Mouse (Mus musculus): ENCODE data around the gene Rgs7. TPM values are rescaled to one million over a fixed set of nuclear protein-coding genes. Genes with fewer than 3 reads are reported as not detected.

Rgs7 gene
- polyA plus RNA-seq, 2 experiments = not detected

- Histone ChIP-seq H3K27me3 (ENCODE audit: control insufficient read depth, insufficient read depth, low read length) (no peaks in the 10 kb centered on the region), H3K9ac (replicated peaks) (no peak overlapping the region), H3K9me3 (ENCODE audit: control insufficient read depth, low read length) (no peaks in the 10 kb centered on the region), H3K36me3 (replicated peaks; ENCODE audit: control insufficient read depth, insufficient read depth, low read depth) (no peaks in the 10 kb centered on the region), H3K4me1 (replicated peaks; ENCODE audit: control insufficient read depth in 2 of 2, insufficient read depth in 2 of 2, low read length in 1 of 2) (no peaks in the 10 kb centered on the region), H3K4me2 (ENCODE audit: low read depth) (no peak overlapping the region), H3K27ac (no peak overlapping the region), H3K4me3 (ENCODE audit: insufficient read depth in 1 of 2, low read depth in 2 of 2, low read length in 2 of 2) (no peak overlapping the region)
- DNase-seq (ENCODE audit: low read depth in 3 of 3, low spot score in 3 of 3) = no peak
- no peak for ATAC-seq (ENCODE audit: insufficient read depth)
- TF ChIP-seq CTCF (IDR thresholded peaks at IDR 0.05; ENCODE audit: low read depth) = no peak
- TF ChIP-seq EP300 (IDR thresholded peaks at IDR 0.05; ENCODE audit: low read depth) = no peak
- 23% methylated on average over 1 of the region's 1 CpGs for WGBS (ENCODE audit: insufficient replicate concordance)
Observed at GRCm38 (mm10) chr1:175259374-175259773, 232.9 kb downstream of the Rgs7 start.

- Histone ChIP-seq H3K4me3 (ENCODE audit: insufficient read depth in 1 of 2, low read depth in 2 of 2, low read length in 2 of 2) (no peak overlapping the region), H3K27ac (no peak overlapping the region), H3K27me3 (ENCODE audit: control insufficient read depth, insufficient read depth, low read length) (no peaks in the 10 kb centered on the region), H3K9me3 (ENCODE audit: control insufficient read depth, low read length) (no peaks in the 10 kb centered on the region), H3K4me2 (ENCODE audit: low read depth) (no peak overlapping the region), H3K9ac (replicated peaks) (no peak overlapping the region), H3K36me3 (replicated peaks; ENCODE audit: control insufficient read depth, insufficient read depth, low read depth) (no peaks in the 10 kb centered on the region), H3K4me1 (replicated peaks; ENCODE audit: control insufficient read depth in 2 of 2, insufficient read depth in 2 of 2, low read length in 1 of 2) (no peaks in the 10 kb centered on the region)
- WGBS (ENCODE audit: insufficient replicate concordance) = 54% methylated on average over 3 of the region's 3 CpGs
- DNase-seq (ENCODE audit: low read depth in 3 of 3, low spot score in 3 of 3) = no peak
- no peak for ATAC-seq (ENCODE audit: insufficient read depth)
- TF ChIP-seq CTCF (IDR thresholded peaks at IDR 0.05; ENCODE audit: low read depth) = no peak
- TF ChIP-seq EP300 (IDR thresholded peaks at IDR 0.05; ENCODE audit: low read depth) = no peak
Observed at GRCm38 (mm10) chr1:175255224-175255623, 237.1 kb downstream of the Rgs7 start.

- H3K36me3 ChIP-seq (replicated peaks; ENCODE audit: control insufficient read depth, insufficient read depth, low read depth) = no peaks in the 10 kb centered on the region
- whole genome bisulfite sequencing (ENCODE audit: insufficient replicate concordance) = 32% methylated on average over 3 of the region's 3 CpGs
- no peak for ATAC-seq (ENCODE audit: insufficient read depth)
- H3K27ac ChIP-seq = no peak overlapping the region
- DNase-seq (ENCODE audit: low read depth in 3 of 3, low spot score in 3 of 3) = no peak
- TF ChIP-seq EP300 (IDR thresholded peaks at IDR 0.05; ENCODE audit: low read depth) (no peak), CTCF (IDR thresholded peaks at IDR 0.05; ENCODE audit: low read depth) (no peak)
- no peak overlapping the region for H3K9ac ChIP-seq (replicated peaks)
- no peaks in the 10 kb centered on the region for H3K4me1 ChIP-seq (replicated peaks; ENCODE audit: control insufficient read depth in 2 of 2, insufficient read depth in 2 of 2, low read length in 1 of 2)
- H3K4me3 ChIP-seq (ENCODE audit: insufficient read depth in 1 of 2, low read depth in 2 of 2, low read length in 2 of 2) = no peak overlapping the region
- no peaks in the 10 kb centered on the region for H3K27me3 ChIP-seq (ENCODE audit: control insufficient read depth, insufficient read depth, low read length)
- no peak overlapping the region for H3K4me2 ChIP-seq (ENCODE audit: low read depth)
- H3K9me3 ChIP-seq (ENCODE audit: control insufficient read depth, low read length) = no peaks in the 10 kb centered on the region
Observed at GRCm38 (mm10) chr1:175254724-175255123, 237.6 kb downstream of the Rgs7 start.

- no peaks in the 10 kb centered on the region for H3K4me1 ChIP-seq (replicated peaks; ENCODE audit: control insufficient read depth in 2 of 2, insufficient read depth in 2 of 2, low read length in 1 of 2)
- ATAC-seq (ENCODE audit: insufficient read depth) = no peak
- no peak overlapping the region for H3K9ac ChIP-seq (replicated peaks)
- no peak for TF ChIP-seq CTCF (IDR thresholded peaks at IDR 0.05; ENCODE audit: low read depth)
- no peak for TF ChIP-seq EP300 (IDR thresholded peaks at IDR 0.05; ENCODE audit: low read depth)
- no peak overlapping the region for H3K4me2 ChIP-seq (ENCODE audit: low read depth)
- DNase-seq (ENCODE audit: low read depth in 3 of 3, low spot score in 3 of 3) = no peak
- H3K4me3 ChIP-seq (ENCODE audit: insufficient read depth in 1 of 2, low read depth in 2 of 2, low read length in 2 of 2) = no peak overlapping the region
- WGBS (ENCODE audit: insufficient replicate concordance) = 62% methylated on average over 5 of the region's 5 CpGs
- no peaks in the 10 kb centered on the region for H3K36me3 ChIP-seq (replicated peaks; ENCODE audit: control insufficient read depth, insufficient read depth, low read depth)
- no peak overlapping the region for H3K27ac ChIP-seq
- no peaks in the 10 kb centered on the region for H3K27me3 ChIP-seq (ENCODE audit: control insufficient read depth, insufficient read depth, low read length)
- no peaks in the 10 kb centered on the region for H3K9me3 ChIP-seq (ENCODE audit: control insufficient read depth, low read length)
Observed at GRCm38 (mm10) chr1:175242135-175242534, 250.2 kb downstream of the Rgs7 start.

- Histone ChIP-seq H3K36me3 (replicated peaks; ENCODE audit: control insufficient read depth, insufficient read depth, low read depth) (no peaks in the 10 kb centered on the region), H3K27ac (no peak overlapping the region), H3K9me3 (ENCODE audit: control insufficient read depth, low read length) (no peaks in the 10 kb centered on the region), H3K27me3 (ENCODE audit: control insufficient read depth, insufficient read depth, low read length) (no peaks in the 10 kb centered on the region), H3K4me2 (ENCODE audit: low read depth) (no peak overlapping the region), H3K4me1 (replicated peaks; ENCODE audit: control insufficient read depth in 2 of 2, insufficient read depth in 2 of 2, low read length in 1 of 2) (no peaks in the 10 kb centered on the region), H3K9ac (replicated peaks) (no peak overlapping the region), H3K4me3 (ENCODE audit: insufficient read depth in 1 of 2, low read depth in 2 of 2, low read length in 2 of 2) (no peak overlapping the region)
- ATAC-seq (ENCODE audit: insufficient read depth) = no peak
- DNase-seq (ENCODE audit: low read depth in 3 of 3, low spot score in 3 of 3) = no peak
- 42% methylated on average over 2 of the region's 2 CpGs for WGBS (ENCODE audit: insufficient replicate concordance)
- TF ChIP-seq CTCF (IDR thresholded peaks at IDR 0.05; ENCODE audit: low read depth) = no peak
- TF ChIP-seq EP300 (IDR thresholded peaks at IDR 0.05; ENCODE audit: low read depth) = no peak
Observed at GRCm38 (mm10) chr1:175240137-175240536, 252.2 kb downstream of the Rgs7 start.

Data from liver, embryonic 14.5 days (tissue).